In the genomic region with DNA sequence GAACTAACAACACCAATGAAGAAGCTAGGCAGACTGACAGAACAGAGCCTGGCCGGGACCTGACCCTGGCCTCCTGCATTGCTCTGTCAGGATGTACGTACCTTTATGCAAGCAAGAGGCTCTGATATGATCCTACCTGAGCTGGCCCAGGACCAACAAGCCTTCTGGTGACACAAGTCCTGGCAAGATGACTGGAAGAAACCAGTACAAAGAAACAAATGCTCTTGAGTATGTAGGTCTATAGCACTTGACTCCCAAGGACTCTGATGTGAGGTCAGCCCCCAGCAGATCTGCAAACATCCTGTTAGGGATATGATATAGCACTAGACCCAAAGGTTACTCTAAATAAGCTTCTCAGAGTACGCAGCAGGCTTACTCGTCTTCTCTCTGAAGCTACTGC, we compare ENCODE assay signal across 21 mouse cellular contexts.
DNase-seq lines count a peak whose midpoint lies in the region; ATAC-seq and TF ChIP-seq lines count a peak whose summit lies in the region.
"Had no signal": no experiment of that assay in that cellular context is flagged by ENCODE, and none has a peak within 500 bp of the region (broad histone marks: within the 10 kb centered on the region; RNA-seq: fewer than 3 reads in every experiment).

No protein-coding gene starts in this region.

- no peaks in the 10 kb centered on the region for H3K27me3 ChIP-seq in embryonic facial prominence, embryonic 13.5 days
- no peaks in the 10 kb centered on the region for H3K27me3 ChIP-seq in embryonic facial prominence, embryonic 10.5 days (replicated peaks; ENCODE audit: low read depth, poor library complexity, severe bottlenecking)
- no peaks in the 10 kb centered on the region for H3K27me3 ChIP-seq in midbrain, embryonic 10.5 days (ENCODE audit: low read depth, poor library complexity, severe bottlenecking)
- no peaks in the 10 kb centered on the region for H3K27me3 ChIP-seq in midbrain, embryonic 13.5 days
- H3K27me3 ChIP-seq: embryonic facial prominence, embryonic 12.5 days; forebrain, embryonic 15.5 days; heart, embryonic 15.5 days; hindbrain, embryonic 13.5 days had no signal

- peak overlapping the region; percentile 48; the same call in 1 of the 2 replicates for H3K27ac ChIP-seq in embryonic facial prominence, embryonic 13.5 days
- H3K27ac ChIP-seq in embryonic facial prominence, embryonic 10.5 days (replicated peaks), result no peak overlapping the region
- no peak overlapping the region for H3K27ac ChIP-seq in midbrain, embryonic 10.5 days (replicated peaks)
- H3K27ac ChIP-seq in midbrain, embryonic 13.5 days, result no peak overlapping the region
- H3K27ac ChIP-seq: embryonic facial prominence, embryonic 12.5 days; forebrain, embryonic 15.5 days; heart, adult 2 months; heart, embryonic 15.5 days; hindbrain, embryonic 13.5 days had no signal

- H3K9ac ChIP-seq in embryonic facial prominence, embryonic 13.5 days, result no peak overlapping the region
- H3K9ac ChIP-seq in midbrain, embryonic 13.5 days (replicated peaks), result no peak overlapping the region
- H3K9ac ChIP-seq: embryonic facial prominence, embryonic 12.5 days; forebrain, embryonic 15.5 days; heart, embryonic 15.5 days; hindbrain, embryonic 13.5 days had no signal

- TF ChIP-seq CTCF in lung, adult 2 months (IDR thresholded peaks at IDR 0.05; ENCODE audit: insufficient read depth, low read length), result no peak

- no peak overlapping the region for H3K4me3 ChIP-seq in embryonic facial prominence, embryonic 13.5 days
- H3K4me3 ChIP-seq in embryonic facial prominence, embryonic 10.5 days, result no peak overlapping the region
- no peak overlapping the region for H3K4me3 ChIP-seq in lung, adult 2 months (replicated peaks; ENCODE audit: extremely low read depth, low read depth, low read length)
- H3K4me3 ChIP-seq in midbrain, embryonic 10.5 days, result no peak overlapping the region
- no peak overlapping the region for H3K4me3 ChIP-seq in midbrain, embryonic 13.5 days (replicated peaks)
- H3K4me3 ChIP-seq: embryonic facial prominence, embryonic 12.5 days; forebrain, embryonic 15.5 days; heart, adult 2 months; heart, embryonic 15.5 days; hindbrain, embryonic 13.5 days had no signal

- ATAC-seq in embryonic facial prominence, embryonic 13.5 days (ENCODE audit: insufficient number of reproducible peaks, insufficient read depth, low FRiP score, low TSS enrichment, low read depth), result no peak
- ATAC-seq in midbrain, embryonic 13.5 days, result no peak
- ATAC-seq: forebrain, embryonic 15.5 days had no signal

- WGBS in embryonic facial prominence, embryonic 13.5 days, result 76% methylated on average over 4 of the region's 4 CpGs
- WGBS in embryonic facial prominence, embryonic 10.5 days, result 88% methylated on average over 4 of the region's 4 CpGs
- 63% methylated on average over 4 of the region's 4 CpGs for WGBS in lung, adult 2 months
- 85% methylated on average over 4 of the region's 4 CpGs for WGBS in midbrain, embryonic 10.5 days
- WGBS in midbrain, embryonic 13.5 days, result 92% methylated on average over 4 of the region's 4 CpGs

- TF ChIP-seq POLR2A in lung, adult 2 months (IDR thresholded peaks at IDR 0.05; ENCODE audit: borderline replicate concordance, extremely low read depth, low read depth, low read length), result no peak

- peak overlapping the region; percentile 15; the same call in 1 of the 2 replicates for H3K4me2 ChIP-seq in embryonic facial prominence, embryonic 13.5 days
- no peak overlapping the region for H3K4me2 ChIP-seq in midbrain, embryonic 13.5 days (replicated peaks)
- H3K4me2 ChIP-seq: embryonic facial prominence, embryonic 12.5 days; forebrain, embryonic 15.5 days; heart, embryonic 11.5 days; heart, embryonic 15.5 days; hindbrain, embryonic 13.5 days had no signal

- peaks cover 31% of the 10 kb centered on the region for H3K4me1 ChIP-seq in embryonic facial prominence, embryonic 13.5 days
- peaks cover 8% of the 10 kb centered on the region for H3K4me1 ChIP-seq in embryonic facial prominence, embryonic 10.5 days
- 0 out of 2 replicates have a peak, but pooled peaks cover 2% of the 10 kb centered on the region for H3K4me1 ChIP-seq in lung, adult 2 months (ENCODE audit: control insufficient read depth, insufficient read depth, low read length)
- no peaks in the 10 kb centered on the region for H3K4me1 ChIP-seq in midbrain, embryonic 10.5 days
- H3K4me1 ChIP-seq in midbrain, embryonic 13.5 days (replicated peaks), result 0 out of 2 replicates have a peak, but pooled peaks cover 3% of the 10 kb centered on the region
- H3K4me1 ChIP-seq: hindbrain, embryonic 13.5 days had no signal

- H3K36me3 ChIP-seq in embryonic facial prominence, embryonic 13.5 days, result no peaks in the 10 kb centered on the region
- no peaks in the 10 kb centered on the region for H3K36me3 ChIP-seq in embryonic facial prominence, embryonic 10.5 days (replicated peaks)
- H3K36me3 ChIP-seq in midbrain, embryonic 10.5 days, result no peaks in the 10 kb centered on the region
- no peaks in the 10 kb centered on the region for H3K36me3 ChIP-seq in midbrain, embryonic 13.5 days
- H3K36me3 ChIP-seq: embryonic facial prominence, embryonic 12.5 days; forebrain, embryonic 15.5 days; heart, embryonic 15.5 days; hindbrain, embryonic 13.5 days had no signal

- no peaks in the 10 kb centered on the region for H3K9me3 ChIP-seq in embryonic facial prominence, embryonic 13.5 days
- no peaks in the 10 kb centered on the region for H3K9me3 ChIP-seq in embryonic facial prominence, embryonic 10.5 days
- H3K9me3 ChIP-seq in midbrain, embryonic 10.5 days (replicated peaks), result no peaks in the 10 kb centered on the region
- H3K9me3 ChIP-seq in midbrain, embryonic 13.5 days, result no peaks in the 10 kb centered on the region
- H3K9me3 ChIP-seq: embryonic facial prominence, embryonic 12.5 days; forebrain, embryonic 15.5 days; heart, embryonic 15.5 days; hindbrain, embryonic 13.5 days had no signal

- no peak for DNase-seq in embryonic facial prominence, embryonic 10.5 days (ENCODE audit: low spot score)
- DNase-seq in lung, adult 2 months, result peak; percentile 29
- peak; percentile 56 for DNase-seq in lung, postnatal 25 days (ENCODE audit: low spot score)
- no peak for DNase-seq in midbrain, embryonic 10.5 days (ENCODE audit: low spot score)
- no peak for DNase-seq in layer of hippocampus, postnatal 10 days (ENCODE audit: low spot score in 2 of 2)
- DNase-seq: adrenal gland, postnatal 10 days; B cell, adult 2 months; cerebellum, adult 11 months; cerebellum, adult 8-10 months; cerebellum, postnatal 14 days; embryo, embryonic 11 days; gastrocnemius, postnatal 10 days; heart, adult 2 months; heart, postnatal 14 days had no signal

Comparison
In these comparisons a context has a peak if more than half of its experiments do, and no peak if none do; other contexts are left out.
1. DNase-seq: peak in lung, adult 2 months (single experiment) and lung, postnatal 25 days (single experiment); none in embryonic facial prominence, embryonic 10.5 days (single experiment), midbrain, embryonic 10.5 days (single experiment) and layer of hippocampus, postnatal 10 days (0 of 2).